Mouse (Mus musculus): ENCODE data around the gene Gm49373. TPM values are rescaled to one million over a fixed set of nuclear protein-coding genes. Genes with fewer than 3 reads are reported as not detected.
A peak's percentile ranks its signal among the peaks of the same experiment; 100 is the strongest.

Gm49373 gene
- polyA plus RNA-seq, 1 experiment, result 0.96 TPM

- Histone ChIP-seq H3K79me3 (ENCODE audit: low read depth) (peaks cover 22% of the 10 kb centered on the region), H3K27me3 (ENCODE audit: control insufficient read depth, insufficient read depth, insufficient read length) (no peaks in the 10 kb centered on the region), H3K79me2 (ENCODE audit: control insufficient read depth, insufficient read depth) (peaks cover 31% of the 10 kb centered on the region), H3ac (ENCODE audit: control insufficient read depth, insufficient read length, low read depth) (no peak overlapping the region), H3K36me3 (ENCODE audit: control insufficient read depth, insufficient read depth) (peaks cover 50% of the 10 kb centered on the region), H3K4me3 (ENCODE audit: insufficient read depth, poor library complexity, severe bottlenecking) (no peak overlapping the region)
- TF ChIP-seq CEBPB (IDR thresholded peaks at IDR 0.05; ENCODE audit: low read depth) (no peak), MYOG (IDR thresholded peaks at IDR 0.05; ENCODE audit: control insufficient read depth, extremely low read depth, insufficient read length) (no peak), MYOD1 (IDR thresholded peaks at IDR 0.05; ENCODE audit: control insufficient read depth, insufficient read length, low read depth) (no peak), CTCF (IDR thresholded peaks at IDR 0.05; ENCODE audit: control insufficient read depth, insufficient read depth, insufficient read length) (no peak), FOSL1 (IDR thresholded peaks at IDR 0.05; ENCODE audit: insufficient read depth, low read length, poor library complexity, severe bottlenecking) (no peak), USF1 (IDR thresholded peaks at IDR 0.05; ENCODE audit: low read depth) (no peak), MAX (IDR thresholded peaks at IDR 0.05) (no peak)
Observed at GRCm38 (mm10) chr9:21074173-21074572, 1.3 kb upstream of the Gm49373 start.

GRCm38 (mm10) chr9:21072641-21073040 lies 255 bp downstream of the Gm49373 start:
- H3K27me3 ChIP-seq (ENCODE audit: control insufficient read depth, insufficient read depth, insufficient read length), result no peaks in the 10 kb centered on the region
- TF ChIP-seq CEBPB (IDR thresholded peaks at IDR 0.05; ENCODE audit: low read depth), result no peak
- no peak for TF ChIP-seq USF1 (IDR thresholded peaks at IDR 0.05; ENCODE audit: low read depth)
- no peak for TF ChIP-seq MYOG (IDR thresholded peaks at IDR 0.05; ENCODE audit: control insufficient read depth, extremely low read depth, insufficient read length)
- TF ChIP-seq MAX (IDR thresholded peaks at IDR 0.05), result no peak
- no peak for TF ChIP-seq FOSL1 (IDR thresholded peaks at IDR 0.05; ENCODE audit: insufficient read depth, low read length, poor library complexity, severe bottlenecking)
- TF ChIP-seq MYOD1 (IDR thresholded peaks at IDR 0.05; ENCODE audit: control insufficient read depth, insufficient read length, low read depth), result no peak
- no peak for TF ChIP-seq CTCF (IDR thresholded peaks at IDR 0.05; ENCODE audit: control insufficient read depth, insufficient read depth, insufficient read length)
- peak overlapping the region; percentile 57 for H3K4me3 ChIP-seq (ENCODE audit: insufficient read depth, poor library complexity, severe bottlenecking)
- H3K79me2 ChIP-seq (ENCODE audit: control insufficient read depth, insufficient read depth), result peaks cover 31% of the 10 kb centered on the region
- H3K36me3 ChIP-seq (ENCODE audit: control insufficient read depth, insufficient read depth), result peaks cover 41% of the 10 kb centered on the region
- H3ac ChIP-seq (ENCODE audit: control insufficient read depth, insufficient read length, low read depth), result peak overlapping the region; percentile 95
- H3K79me3 ChIP-seq (ENCODE audit: low read depth), result peaks cover 22% of the 10 kb centered on the region

- no peak within 1 kb of the TSS for H3K4me3 ChIP-seq (ENCODE audit: insufficient read depth, poor library complexity, severe bottlenecking)
- no peak for TF ChIP-seq MAX (IDR thresholded peaks at IDR 0.05)
- no peak for TF ChIP-seq CEBPB (IDR thresholded peaks at IDR 0.05; ENCODE audit: low read depth)
- TF ChIP-seq MYOG (IDR thresholded peaks at IDR 0.05; ENCODE audit: control insufficient read depth, extremely low read depth, insufficient read length), result no peak
- TF ChIP-seq CTCF (IDR thresholded peaks at IDR 0.05; ENCODE audit: control insufficient read depth, insufficient read depth, insufficient read length), result no peak
- TF ChIP-seq FOSL1 (IDR thresholded peaks at IDR 0.05; ENCODE audit: insufficient read depth, low read length, poor library complexity, severe bottlenecking), result no peak
- no peak for TF ChIP-seq MYOD1 (IDR thresholded peaks at IDR 0.05; ENCODE audit: control insufficient read depth, insufficient read length, low read depth)
- TF ChIP-seq USF1 (IDR thresholded peaks at IDR 0.05; ENCODE audit: low read depth), result no peak
- no peaks in the 10 kb centered on the region for H3K27me3 ChIP-seq (ENCODE audit: control insufficient read depth, insufficient read depth, insufficient read length)
- peaks cover 16% of the 10 kb centered on the region for H3K79me3 ChIP-seq (ENCODE audit: low read depth)
- H3ac ChIP-seq (ENCODE audit: control insufficient read depth, insufficient read length, low read depth), result no peak within 1 kb of the TSS
- H3K79me2 ChIP-seq (ENCODE audit: control insufficient read depth, insufficient read depth), result peaks cover 21% of the 10 kb centered on the region
- peaks cover 51% of the 10 kb centered on the region for H3K36me3 ChIP-seq (ENCODE audit: control insufficient read depth, insufficient read depth)
Observed at GRCm38 (mm10) chr9:21067006-21067684, 5.8 kb downstream of the Gm49373 start, which contains the start of gene Zglp1. Gene Zglp1, minus strand, starts transcription at chr9:21067093.

GRCm38 (mm10) chr9:21062928-21063327 lies 10.0 kb downstream of the Gm49373 start:
- no peak for TF ChIP-seq CEBPB (IDR thresholded peaks at IDR 0.05; ENCODE audit: low read depth)
- no peak for TF ChIP-seq MYOD1 (IDR thresholded peaks at IDR 0.05; ENCODE audit: control insufficient read depth, insufficient read length, low read depth)
- no peak for TF ChIP-seq USF1 (IDR thresholded peaks at IDR 0.05; ENCODE audit: low read depth)
- TF ChIP-seq MAX (IDR thresholded peaks at IDR 0.05), result no peak
- no peak for TF ChIP-seq FOSL1 (IDR thresholded peaks at IDR 0.05; ENCODE audit: insufficient read depth, low read length, poor library complexity, severe bottlenecking)
- TF ChIP-seq CTCF (IDR thresholded peaks at IDR 0.05; ENCODE audit: control insufficient read depth, insufficient read depth, insufficient read length), result no peak
- no peaks in the 10 kb centered on the region for H3K79me2 ChIP-seq (ENCODE audit: control insufficient read depth, insufficient read depth)
- no peaks in the 10 kb centered on the region for H3K79me3 ChIP-seq (ENCODE audit: low read depth)
- H3K27me3 ChIP-seq (ENCODE audit: control insufficient read depth, insufficient read depth, insufficient read length), result no peaks in the 10 kb centered on the region
- no peak overlapping the region for H3ac ChIP-seq (ENCODE audit: control insufficient read depth, insufficient read length, low read depth)
- H3K36me3 ChIP-seq (ENCODE audit: control insufficient read depth, insufficient read depth), result peaks cover 41% of the 10 kb centered on the region
- no peak overlapping the region for H3K4me3 ChIP-seq (ENCODE audit: insufficient read depth, poor library complexity, severe bottlenecking)

GRCm38 (mm10) chr9:21051578-21051977 lies 21.3 kb downstream of the Gm49373 start:
- no peak for TF ChIP-seq CEBPB (IDR thresholded peaks at IDR 0.05; ENCODE audit: low read depth)
- TF ChIP-seq FOSL1 (IDR thresholded peaks at IDR 0.05; ENCODE audit: insufficient read depth, low read length, poor library complexity, severe bottlenecking), result no peak
- no peak for TF ChIP-seq CTCF (IDR thresholded peaks at IDR 0.05; ENCODE audit: control insufficient read depth, insufficient read depth, insufficient read length)
- TF ChIP-seq USF1 (IDR thresholded peaks at IDR 0.05; ENCODE audit: low read depth), result no peak
- TF ChIP-seq MAX (IDR thresholded peaks at IDR 0.05), result no peak
- TF ChIP-seq MYOD1 (IDR thresholded peaks at IDR 0.05; ENCODE audit: control insufficient read depth, insufficient read length, low read depth), result no peak
- no peak for TF ChIP-seq MYOG (IDR thresholded peaks at IDR 0.05; ENCODE audit: control insufficient read depth, extremely low read depth, insufficient read length)
- Histone ChIP-seq H3K4me3 (ENCODE audit: insufficient read depth, poor library complexity, severe bottlenecking) (no peak overlapping the region), H3K79me3 (ENCODE audit: low read depth) (no peaks in the 10 kb centered on the region), H3K36me3 (ENCODE audit: control insufficient read depth, insufficient read depth) (no peaks in the 10 kb centered on the region), H3K79me2 (ENCODE audit: control insufficient read depth, insufficient read depth) (no peaks in the 10 kb centered on the region), H3K27me3 (ENCODE audit: control insufficient read depth, insufficient read depth, insufficient read length) (peaks cover 25% of the 10 kb centered on the region), H3ac (ENCODE audit: control insufficient read depth, insufficient read length, low read depth) (no peak overlapping the region)
